Mouse (Mus musculus) heart, postnatal 36 days (tissue): ENCODE data around the gene Npc1l1. TPM values are rescaled to one million over a fixed set of nuclear protein-coding genes. Genes with fewer than 3 reads are reported as not detected.
A peak's percentile ranks its signal among the peaks of the same experiment; 100 is the strongest.

ENCODE experiments used
- DNase-seq, 2 experiments: peaks; one replicate each; pipeline ENCODE4 v3.0.0; 2021 to 2022
- intact Hi-C: fragments of 180-260 bp; cut with DNase I; formaldehyde crosslinking; loops from one replicate; pipeline ENCODE4 v1.15.1; 2025
- total RNA-seq, 2 experiments: library from RNA; stranded (reverse); gene quantifications; 2 replicates each; pipeline ENCODE4 v1.2.3; 2021

Gene Npc1l1
- total RNA-seq, 2 experiments from 2014 or later: 0.08 TPM; not detected in 1

DNA sequence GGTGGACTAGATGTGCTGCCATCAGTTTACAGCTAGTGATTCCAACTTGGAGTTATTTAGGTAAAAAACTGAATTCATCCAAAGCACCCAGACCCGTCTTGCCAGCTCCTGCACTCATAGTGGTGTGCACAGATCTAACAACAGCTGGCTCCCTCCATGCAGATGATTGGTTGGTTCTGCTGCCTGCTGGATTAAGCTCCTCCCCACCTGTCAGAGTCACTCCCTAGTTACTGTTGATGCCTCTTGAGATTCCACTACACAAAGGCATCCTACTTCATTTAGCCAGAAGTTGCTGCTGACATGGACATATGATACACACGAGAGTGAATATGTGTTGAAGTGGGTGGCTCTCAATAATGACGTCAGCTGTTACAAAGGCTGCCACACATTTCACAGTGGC lies 13.1 kb downstream of the Npc1l1 start:
- no peak for DNase-seq
- intact Hi-C loops: no loop called here

DNA sequence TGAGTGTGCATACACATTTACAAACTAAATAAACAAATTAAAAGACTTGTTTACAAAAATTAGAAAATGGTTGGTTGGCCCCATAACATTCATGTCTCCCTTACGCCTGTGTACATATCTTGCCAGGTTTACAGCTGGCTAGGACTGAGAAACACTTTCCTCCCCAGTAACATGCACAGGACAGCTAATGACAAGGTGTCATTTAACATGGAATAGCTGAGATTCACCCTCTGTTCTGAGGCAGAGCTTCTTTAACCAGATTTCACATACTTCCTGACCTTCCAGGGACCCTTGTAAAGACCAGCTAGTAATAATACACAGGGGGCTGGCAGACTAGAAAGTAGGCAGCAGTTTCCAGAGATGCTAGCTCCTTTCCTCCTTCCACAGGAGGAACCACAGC lies 21.8 kb downstream of the Npc1l1 start:
- intact Hi-C loops: no loop called here
- no peak for DNase-seq

DNA sequence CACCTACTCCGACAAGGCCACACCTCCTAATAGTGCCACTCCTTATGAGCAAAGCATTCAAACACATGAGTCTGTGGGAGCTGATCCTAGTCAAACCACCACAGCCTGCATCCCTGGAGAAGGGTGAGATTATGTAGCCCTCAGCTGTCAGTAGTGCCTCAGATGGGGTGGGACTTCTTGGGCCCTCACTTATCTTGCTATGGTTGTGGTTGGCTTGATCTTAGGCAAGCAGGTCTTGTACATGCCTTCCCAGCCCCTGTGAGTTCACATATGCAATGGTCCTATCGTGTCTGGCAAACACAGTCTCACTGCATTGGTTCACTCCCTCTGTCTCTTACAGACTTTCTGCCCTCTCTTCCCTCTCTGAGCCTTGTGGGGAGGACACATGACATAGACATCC lies 22.9 kb downstream of the Npc1l1 start:
- no peak for DNase-seq
- intact Hi-C loops: no loop called here

DNA sequence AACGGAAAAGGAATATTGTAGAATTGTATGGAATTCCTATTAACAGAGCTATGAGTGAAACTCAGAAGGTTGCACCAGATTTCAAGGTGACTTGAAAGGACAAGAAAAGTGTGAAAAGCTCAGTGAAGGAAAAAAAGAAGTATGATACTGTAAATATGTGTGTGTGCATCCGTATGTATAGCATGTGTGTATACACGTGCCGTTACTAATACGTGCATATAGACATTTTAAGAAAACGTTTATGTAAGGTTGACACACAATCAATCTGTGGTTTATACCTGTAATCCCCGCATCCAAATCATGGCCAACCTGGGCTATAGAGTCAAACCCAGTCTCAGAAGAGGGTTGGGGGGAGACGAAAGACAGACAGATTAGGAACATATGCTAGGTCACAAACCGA lies 29.4 kb downstream of the Npc1l1 start:
- intact Hi-C loops: loop anchor here (2.0 kb wide), 1 partner anchor 66 kb away; the partner anchor contains the start of gene Ddx56
- DNase-seq: no peak

DNA sequence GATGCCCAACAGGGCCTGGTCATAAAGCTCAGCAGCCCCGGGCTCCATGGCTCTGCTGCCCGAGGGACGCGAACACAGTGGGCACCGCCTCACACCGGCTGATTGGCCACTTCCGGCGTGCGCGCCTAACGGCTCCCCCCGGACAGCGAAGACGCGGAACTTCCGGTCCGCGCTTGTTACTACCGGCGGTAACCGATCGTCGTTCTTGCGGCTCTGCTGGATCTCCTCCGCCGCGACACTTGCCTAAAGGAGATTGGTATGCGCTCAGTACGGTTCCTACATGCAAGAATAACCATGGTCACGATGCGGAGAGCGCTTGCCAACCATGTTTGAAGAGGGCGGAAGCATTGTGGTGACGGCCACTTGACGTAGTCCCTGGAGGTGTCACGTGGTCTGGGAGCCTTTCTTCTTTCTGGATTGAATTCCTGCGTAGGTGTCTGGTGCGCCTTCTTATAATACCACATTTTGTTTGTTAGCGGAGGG lies 29.8 kb downstream of the Npc1l1 start, which contains the start of gene Nudcd3:
Gene Nudcd3 (minus strand): TSS at position 329 of the 483 bp plus-strand sequence.
- DNase-seq: peak; percentile 85 to 93
- intact Hi-C loops: loop anchor here (2.0 kb wide), 1 partner anchor 67 kb away; the partner anchor contains the start of gene Ddx56

DNA sequence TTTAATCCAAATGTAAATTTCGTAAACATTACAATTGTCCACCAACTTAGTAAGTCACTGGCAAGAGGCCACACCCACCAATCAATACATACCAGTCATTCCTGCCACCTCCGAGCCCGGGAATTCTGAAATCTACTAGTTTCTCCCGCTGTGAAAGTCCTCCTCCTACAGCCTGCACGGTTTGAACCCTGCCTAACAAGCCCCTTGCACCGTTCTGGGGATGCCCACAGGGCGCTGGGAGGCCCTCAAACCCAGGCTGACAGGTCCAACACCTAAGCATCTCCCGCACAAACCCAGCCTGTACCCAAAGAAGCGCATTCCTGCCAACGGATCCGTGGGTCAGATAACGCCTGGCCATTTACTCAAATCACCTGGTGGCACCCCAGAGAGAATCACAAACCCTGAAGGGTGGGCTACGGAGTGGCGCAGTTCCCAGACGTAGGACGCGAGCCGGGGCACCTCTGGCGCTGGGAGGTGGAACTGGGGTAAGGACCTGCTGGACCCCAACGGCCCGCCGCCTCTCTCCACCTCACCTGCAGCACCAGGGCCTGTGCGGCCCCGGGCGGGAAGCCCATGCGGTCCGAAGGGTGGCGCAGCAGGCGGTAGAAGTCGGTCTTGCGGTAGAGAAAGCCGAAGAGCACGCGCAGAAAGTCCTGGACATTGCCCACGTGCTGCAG lies 30.4 kb downstream of the Npc1l1 start, which contains the start of gene A730071L15Rik:
Gene A730071L15Rik (plus strand): TSS at position 620 of the 677 bp plus-strand sequence.
- DNase-seq: peak in 1 of 2 experiments; percentile 15
- intact Hi-C loops: loop anchor here (2.0 kb wide), 1 partner anchor 67 kb away; the partner anchor contains the start of gene Ddx56

DNA sequence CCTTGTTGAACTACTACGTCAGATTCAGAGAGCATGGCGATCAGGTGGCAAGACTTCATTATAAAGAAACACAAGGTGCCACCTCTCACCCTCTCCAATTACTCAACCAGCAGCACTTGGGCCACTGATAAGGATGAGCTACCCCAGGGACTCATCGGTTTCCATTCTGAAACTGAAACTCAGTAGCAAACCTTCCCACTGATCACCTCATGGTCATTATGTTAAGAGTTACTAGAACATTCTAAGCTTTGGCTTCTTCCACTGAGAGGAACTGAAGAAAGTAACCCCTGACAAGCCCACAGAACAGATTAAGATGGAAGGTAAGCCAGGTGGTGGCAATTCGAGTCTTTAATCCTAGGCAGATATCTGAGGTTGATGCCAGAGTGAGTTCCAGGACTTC lies 31.5 kb downstream of the Npc1l1 start:
- no peak for DNase-seq
- intact Hi-C loops: no loop called here

DNA sequence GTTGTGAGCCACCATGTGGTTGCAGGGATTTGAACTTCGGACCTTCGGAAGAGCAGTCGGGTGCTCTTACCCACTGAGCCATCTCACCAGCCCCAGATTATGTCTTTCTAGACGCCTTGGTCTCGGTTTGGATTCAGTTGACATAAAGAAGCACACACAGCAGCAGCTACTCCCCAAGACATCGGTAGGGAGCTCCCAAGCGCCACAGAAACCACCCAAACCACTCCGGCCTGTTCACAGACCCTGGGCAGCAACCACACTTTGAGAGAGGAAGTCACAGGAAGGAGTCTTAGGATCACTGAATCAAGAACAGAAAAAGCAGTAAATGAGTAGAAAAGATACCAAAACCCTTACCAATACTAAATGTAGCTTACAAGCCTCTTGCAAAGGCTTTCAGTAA lies 33.2 kb downstream of the Npc1l1 start:
- DNase-seq: no peak
- intact Hi-C loops: no loop called here

DNA sequence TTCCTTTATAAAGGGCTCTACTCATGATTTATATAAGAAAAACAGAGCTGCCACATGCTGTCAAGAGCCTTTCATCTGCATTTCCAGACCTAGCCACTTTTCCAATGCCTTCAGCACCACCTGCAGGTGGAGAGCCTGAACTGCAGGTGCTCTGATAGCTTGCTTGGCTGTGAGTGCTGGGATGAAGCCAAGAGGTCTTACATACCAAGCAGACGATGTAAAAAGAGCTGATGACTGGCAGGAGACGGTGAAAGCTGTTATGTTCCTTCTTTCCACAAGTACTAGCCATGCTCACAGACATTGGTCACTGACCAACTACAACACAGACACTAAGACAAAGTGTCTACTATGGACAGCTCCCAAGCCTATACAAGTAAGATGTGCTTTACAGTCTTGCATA lies 42.1 kb downstream of the Npc1l1 start:
- intact Hi-C loops: loop anchor here (1.0 to 5.0 kb wide), 2 partner anchors 71 to 192 kb away; no protein-coding TSS in a partner anchor
- DNase-seq: peak; percentile 91

DNA sequence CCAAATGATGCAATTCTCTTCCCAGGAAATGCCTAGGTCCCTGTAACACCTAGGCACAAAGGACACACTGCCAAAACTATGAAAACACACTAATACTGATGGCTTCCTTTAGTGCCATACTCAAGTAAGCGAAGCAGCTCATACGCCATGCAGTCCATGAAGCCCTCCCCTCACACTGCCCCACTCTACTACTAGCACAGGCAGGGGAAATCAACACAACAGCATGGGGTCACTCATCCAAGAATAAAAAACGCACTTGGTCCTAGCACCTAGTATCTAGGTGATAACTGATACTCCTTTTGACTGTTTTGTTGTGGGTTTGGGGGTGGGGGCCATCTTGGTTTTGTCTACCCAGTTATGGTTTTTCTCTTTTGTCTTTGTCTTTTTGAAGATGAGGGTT lies 42.5 kb downstream of the Npc1l1 start:
- intact Hi-C loops: loop anchor here (1.0 to 5.0 kb wide), 2 partner anchors 70 to 191 kb away; no protein-coding TSS in a partner anchor

DNA sequence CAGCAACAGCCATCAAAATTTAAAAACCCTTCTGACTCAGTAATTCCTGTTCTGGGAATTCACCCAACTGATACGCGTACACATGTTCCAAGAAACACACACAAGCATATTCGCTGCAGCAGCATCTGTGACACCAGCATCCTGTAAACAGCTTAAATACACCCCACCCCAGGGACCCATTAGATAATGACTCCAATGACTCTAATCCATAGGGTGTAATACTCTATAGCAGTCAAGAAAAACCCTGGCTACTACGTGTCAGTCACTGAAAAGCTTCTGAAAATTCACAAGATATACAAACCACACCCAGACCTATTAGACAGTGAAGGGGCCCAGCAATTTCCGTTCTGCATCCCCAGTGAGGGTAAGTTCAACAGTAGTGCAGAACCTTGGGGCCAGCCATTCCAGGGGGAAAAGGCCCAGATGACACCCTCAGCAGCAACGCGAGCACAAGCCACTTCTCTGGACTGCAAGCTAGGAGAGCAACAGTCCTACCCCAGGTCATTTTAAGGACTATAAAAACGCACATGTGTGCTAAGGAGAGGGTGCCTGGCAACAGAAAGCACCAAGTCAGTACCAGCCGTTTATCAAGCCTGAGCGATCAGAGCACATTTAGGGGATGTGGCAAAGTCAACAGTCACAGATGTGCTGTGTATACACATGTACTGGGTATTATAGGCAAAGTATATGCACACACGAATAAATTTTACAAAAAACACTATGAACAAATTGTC lies 45.6 kb downstream of the Npc1l1 start:
- intact Hi-C loops: no loop called here
- no peak for DNase-seq

More for the DNA sequence above, 42.5 kb downstream of the Npc1l1 start:
- DNase-seq: no peak

DNA sequence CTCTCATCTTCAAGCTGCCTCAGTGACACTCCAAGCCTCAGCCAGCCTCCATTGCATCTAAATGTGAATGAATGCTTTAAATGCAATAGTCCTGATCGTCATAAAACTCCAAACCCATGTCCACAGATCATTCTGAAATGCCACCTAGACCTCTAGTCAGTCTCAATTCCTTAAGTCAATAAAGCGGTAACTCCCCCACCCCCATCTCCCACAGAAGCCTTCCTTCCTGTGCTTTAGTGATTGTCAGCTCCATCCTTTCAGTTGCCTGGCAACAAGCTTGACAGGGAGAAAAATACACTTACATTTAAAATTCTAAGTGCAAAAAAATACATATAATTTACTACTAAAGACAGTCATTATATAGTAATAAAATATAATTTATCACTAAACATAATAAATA lies 46.7 kb downstream of the Npc1l1 start:
- intact Hi-C loops: no loop called here
- DNase-seq: no peak

DNA sequence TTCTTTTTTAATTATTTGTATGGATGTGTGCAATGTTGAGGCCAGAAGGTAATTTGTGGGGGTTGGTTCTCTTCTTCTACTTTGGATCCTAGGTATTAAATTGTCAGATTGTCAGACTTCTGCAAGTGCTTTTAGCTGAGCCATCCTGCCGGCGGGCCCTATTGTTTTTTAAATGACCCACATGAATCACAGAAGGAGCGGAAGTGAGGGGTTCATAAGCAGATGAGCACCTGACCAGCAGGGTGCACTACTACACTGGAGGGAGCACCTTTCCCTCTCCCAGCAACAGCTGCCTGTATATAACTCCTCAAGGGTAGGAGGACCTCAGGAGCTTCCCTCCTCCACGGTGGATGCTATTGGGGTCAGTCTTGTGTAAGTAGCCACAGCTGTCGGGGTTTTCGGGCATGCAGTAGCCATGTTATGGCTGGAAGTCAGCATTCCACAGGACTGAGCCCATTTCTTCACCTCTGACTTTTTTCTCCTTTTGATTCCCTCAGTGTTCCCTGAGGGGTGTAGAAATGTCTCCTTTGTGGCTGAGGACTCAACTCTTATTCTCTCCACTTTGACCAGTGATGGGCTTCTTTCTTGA lies 49.0 kb downstream of the Npc1l1 start:
- intact Hi-C loops: no loop called here
- no peak for DNase-seq

DNA sequence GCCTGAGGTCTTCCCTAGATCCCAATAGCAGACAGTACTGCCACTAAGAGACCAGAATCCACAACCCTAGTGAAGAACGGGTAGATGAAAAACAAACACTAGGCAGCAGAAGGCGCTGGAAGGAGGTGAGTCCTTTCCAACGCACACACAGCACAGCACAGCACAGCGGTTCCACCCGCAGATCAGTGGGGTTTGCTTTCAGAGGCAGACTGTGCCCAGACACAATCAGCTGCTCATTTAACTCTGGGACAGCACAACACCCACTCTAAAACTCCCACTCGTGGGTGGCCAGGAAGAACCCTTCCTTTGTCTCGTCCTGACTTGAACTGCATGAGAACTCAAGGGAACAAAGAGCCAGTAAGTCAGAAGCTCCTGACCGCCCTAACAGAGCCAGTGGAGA lies 50.7 kb downstream of the Npc1l1 start:
- no peak for DNase-seq
- intact Hi-C loops: no loop called here

DNA sequence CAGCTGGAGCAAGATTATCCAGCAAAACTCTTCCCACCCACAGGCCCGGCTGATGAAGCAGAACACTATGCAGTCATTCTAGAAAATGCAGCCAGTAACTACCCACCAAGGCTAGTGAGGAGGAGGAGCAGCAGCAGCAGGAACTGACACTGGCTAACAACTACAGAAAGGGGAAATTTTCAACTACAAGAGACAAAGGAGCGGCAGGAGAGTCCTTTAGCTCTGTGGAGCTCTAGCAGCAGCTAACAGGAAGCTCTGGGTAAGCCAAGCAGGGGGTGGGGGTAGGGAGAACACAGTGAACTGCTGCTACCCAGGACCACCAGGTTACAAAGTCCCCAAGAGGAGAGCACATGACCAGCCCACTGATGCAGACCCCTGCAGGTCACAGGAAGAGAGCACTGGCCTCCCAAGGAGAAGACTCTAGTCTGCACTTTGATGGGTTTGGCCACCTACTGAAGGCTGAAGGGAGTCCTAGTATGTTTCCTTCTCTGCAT lies 51.2 kb downstream of the Npc1l1 start:
- DNase-seq: no peak
- intact Hi-C loops: no loop called here

DNA sequence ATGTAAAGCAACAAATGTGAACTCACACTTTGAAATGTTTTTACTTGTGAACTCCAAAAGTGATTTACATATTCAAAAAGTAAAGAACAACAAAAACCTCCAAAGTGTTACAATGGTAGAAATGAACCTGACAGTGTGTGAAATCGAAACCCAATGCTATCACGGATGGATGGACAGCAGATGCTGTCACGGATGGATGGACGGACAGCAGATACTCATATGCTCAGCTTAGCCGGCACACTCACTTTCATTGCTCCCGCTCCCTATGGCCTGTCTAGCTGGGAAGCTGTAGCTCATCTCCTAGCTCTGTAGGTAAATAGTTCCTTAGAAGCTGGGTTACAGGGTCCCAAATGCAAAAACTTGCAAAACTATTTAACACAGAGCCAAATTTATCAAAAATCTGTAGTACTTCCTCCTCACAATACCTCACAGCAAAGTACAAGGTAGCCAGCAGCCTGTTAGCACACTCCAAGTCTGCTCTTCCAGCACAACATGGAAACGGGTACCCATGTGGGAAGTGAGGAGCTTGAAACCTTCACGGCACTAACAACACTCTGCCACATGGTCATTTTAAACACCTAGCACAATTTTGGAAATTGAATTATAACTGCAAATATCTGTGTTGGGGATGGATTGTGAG lies 52.0 kb downstream of the Npc1l1 start:
- intact Hi-C loops: no loop called here
- DNase-seq: no peak

DNA sequence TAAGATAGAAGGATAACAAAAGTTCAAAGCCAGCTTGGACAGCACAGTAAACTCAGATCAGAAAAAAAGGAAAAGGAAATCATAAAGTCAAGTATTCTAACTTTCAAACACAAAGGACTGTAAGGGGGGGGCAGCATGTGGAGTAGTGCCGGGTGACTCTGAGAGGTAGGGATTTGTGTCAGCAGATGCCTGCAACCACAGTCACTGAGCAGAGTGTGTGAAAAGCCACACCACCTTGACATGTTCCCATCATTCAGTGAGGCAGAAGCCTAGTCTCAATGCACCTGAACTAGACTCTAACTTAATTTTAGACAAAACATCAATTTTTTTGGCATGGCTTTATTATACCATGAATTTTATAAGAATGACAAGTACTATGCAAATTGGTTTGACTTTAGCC lies 54.4 kb downstream of the Npc1l1 start:
- intact Hi-C loops: no loop called here

DNA sequence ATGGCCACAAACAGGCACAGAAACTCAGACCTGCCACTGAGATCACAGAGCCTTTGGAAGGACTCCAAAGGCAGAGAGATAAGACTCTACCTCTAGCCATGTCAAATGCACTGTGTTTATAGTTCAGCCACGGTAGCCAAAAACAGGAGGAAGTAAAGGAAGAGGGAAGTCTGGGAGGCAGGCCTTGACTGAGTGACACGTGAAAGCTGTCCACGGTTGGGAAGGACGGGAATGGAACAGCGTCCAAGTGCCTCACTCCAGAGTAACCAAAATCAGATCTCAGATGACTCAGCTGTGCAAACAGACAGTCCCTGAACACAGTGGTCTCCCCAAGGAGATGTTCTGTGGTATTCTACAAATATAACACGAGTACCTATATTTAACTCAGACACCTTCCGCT lies 55.2 kb downstream of the Npc1l1 start:
- intact Hi-C loops: no loop called here
- DNase-seq: peak; percentile 40 to 43

More for the DNA sequence above, 54.4 kb downstream of the Npc1l1 start:
- no peak for DNase-seq

DNA sequence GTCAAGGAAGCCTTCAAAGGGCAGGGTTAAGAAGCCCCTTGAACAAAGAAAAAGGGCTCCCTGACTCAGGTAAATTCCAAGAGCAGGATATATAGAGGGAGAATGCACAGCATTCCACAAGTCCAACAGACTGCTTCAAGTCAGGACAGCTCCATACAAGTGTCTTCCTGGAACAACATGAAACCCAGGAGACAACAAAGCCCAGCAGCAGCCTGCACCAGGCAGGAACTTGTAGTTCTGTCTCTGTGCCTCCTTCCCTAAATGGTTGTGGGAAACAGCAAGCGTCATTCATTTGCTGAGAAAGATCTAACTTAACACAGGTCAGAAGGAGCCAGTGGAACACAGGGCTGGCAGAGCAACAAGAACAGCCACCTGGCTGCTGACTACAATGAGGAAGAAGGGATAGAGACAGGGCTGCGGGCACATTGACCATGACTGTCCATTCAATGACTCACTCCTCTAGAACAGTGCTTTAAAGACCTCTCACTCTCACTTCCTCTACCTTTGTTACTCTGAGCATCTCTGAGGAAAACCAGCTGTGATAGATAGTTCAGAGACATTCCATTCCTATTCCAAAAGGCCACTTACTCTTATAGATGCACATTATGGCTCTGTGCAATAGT lies 60.8 kb downstream of the Npc1l1 start:
- intact Hi-C loops: no loop called here
- DNase-seq: no peak

DNA sequence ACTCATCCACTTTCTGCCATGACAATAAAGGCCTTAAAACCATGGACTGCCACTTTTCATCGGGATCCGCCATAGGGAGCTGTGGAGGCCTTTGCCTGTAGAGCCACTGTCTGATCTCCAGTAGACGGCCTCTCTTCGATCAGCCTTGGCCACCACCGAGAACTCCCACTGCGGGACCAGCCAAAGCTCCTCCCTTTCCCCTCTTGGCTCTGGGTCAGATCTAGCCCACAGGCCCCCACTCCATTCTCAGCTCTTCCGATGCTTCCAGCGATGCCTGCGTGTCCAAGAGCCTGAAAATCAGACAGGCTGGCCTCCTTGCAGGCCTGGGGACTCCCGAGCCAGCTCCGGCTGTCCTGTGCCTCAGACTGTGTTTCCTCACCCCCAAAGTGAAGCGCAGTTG lies 63.6 kb downstream of the Npc1l1 start:
- no peak for DNase-seq
- intact Hi-C loops: no loop called here
